Mouse (Mus musculus): ENCODE data around the gene 2210016L21Rik. TPM values are rescaled to one million over a fixed set of nuclear protein-coding genes. Genes with fewer than 3 reads are reported as not detected.

Gene 2210016L21Rik
- 10 to 100 TPM; 44.4 to 51.4 TPM for polyA plus RNA-seq (2017; shearing (Covaris generic))

DNA sequence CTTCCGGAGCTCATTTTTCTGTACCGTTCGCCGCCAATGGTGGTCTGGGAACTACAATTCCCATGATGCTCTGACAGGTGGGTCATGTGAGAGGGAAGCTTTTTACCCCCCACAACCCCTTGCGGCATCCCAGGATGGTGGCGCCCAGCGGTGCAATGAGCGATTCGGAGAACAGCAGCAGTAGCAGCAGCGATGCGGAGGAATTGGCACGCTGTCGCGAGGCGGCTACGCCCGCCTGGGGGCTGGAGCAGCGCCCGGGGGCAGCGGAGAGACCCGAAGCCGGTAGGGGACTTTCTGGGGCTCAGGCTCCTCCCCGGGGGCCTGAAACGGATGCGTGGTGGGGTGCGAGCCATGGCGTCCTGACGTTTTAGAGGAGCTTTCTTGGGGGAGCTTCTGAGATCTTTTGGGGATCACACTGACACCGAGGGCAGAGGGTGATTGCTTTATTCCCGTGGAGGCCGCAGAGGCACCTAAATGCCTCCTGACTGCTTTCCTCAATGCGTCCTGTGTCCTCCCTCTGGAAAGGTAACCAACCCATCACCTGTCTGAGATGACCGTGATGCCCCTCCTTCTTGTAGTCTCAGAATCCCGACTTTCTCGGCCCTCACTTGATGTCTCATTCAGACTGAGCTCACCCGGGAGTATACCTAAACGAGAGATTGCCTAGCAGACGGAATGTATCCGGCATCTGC is at the start of gene 2210016L21Rik:
2210016L21Rik (plus strand) TSS at position 85 of the 692 bp plus-strand sequence.

DNA sequence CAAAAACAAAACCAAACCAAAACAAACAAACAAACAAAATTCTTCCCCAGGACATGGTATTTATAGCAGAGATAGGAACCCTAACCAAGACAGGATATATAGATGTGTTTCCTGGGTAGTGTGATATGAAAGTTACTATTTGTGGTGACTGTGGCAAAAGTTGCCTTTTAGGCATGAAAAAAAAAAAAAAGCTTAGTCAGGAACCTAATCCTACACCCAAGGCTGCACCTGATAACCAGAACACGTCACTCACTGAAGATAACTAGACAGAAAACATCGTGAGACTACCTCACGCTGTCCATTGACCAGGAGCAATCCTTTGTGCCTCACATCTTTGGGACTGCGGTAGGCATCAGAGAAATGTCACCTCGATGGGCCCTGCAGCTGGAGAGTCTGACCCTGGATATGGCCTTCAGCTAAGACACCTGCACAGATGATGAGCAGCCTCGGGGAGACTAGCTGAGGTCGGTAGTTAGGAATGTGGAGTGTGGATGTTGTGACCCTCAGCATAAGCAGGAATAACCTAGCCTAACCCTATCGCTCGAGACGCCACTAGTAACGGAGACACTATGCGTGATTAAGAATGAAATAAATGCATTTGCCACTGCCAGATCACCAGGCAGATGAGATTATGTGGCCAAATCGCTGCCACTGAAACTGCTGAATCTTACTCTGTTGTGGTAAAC is 45.1 kb upstream of the 2210016L21Rik start, which contains the start of gene Oasl2:
Oasl2 (plus strand) TSS at position 249 of the 686 bp plus-strand sequence.

DNA sequence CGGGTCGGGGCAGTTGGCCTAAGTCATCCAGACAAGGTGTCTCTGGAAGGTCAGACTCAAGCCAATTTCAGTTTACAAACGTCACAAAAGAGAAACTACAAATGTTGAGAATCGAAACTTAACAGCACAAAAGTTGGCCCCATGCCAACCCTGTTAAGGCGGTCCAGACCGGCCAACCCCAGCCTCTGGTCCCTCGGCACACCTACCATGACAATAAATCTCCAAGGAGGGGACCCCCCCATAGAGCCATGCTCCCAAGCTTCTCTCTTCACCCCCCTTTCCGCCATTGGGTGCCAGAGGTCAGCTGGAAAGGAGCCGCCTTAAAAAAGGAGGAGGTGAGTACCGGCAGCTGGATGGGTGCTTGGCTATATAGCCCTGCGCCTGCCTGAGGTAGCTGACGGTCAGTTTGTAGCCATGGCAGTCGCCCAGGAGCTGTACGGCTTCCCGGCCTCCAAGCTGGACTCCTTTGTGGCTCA is 18.9 kb upstream of the 2210016L21Rik start, which contains the start of gene Oasl1:
Oasl1 (plus strand) TSS at position 243 of the 476 bp plus-strand sequence.

DNA sequence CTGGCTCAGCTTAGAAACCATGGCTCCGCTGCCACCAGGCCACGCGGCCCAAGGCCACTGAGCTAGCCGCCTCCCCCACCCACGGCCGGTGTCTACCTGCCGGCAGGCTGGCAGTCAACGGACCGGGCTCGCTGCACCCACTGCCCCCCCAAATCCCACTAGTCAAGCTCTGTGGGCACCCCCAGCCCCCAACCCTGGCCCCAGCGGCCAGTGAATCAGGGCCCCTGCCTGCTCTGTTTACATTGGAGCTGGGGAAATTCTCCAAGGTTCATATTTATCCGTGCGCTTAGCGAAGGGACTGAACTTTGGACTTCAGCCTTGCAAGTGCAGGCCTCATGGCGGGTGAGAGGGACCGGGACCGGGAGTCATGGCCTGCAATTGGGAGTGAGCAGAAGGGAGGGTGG is 28.9 kb downstream of the 2210016L21Rik start, which contains the start of gene Hnf1a:
Hnf1a (minus strand) TSS at position 271 of the 404 bp plus-strand sequence.

Other genes starting within 250 kb of the 2210016L21Rik start
- gene Tchp, start 234.4 kb upstream of the 2210016L21Rik start, polyA plus RNA-seq (2017; shearing (Covaris generic)) = 10 to 100 TPM; 19.1 to 21.0 TPM
- 100 to 1,000 TPM; 145 to 166 TPM for gene Ankrd13a, start 167.5 kb upstream of the 2210016L21Rik start, polyA plus RNA-seq (2017; shearing (Covaris generic))
- 100 to 1,000 TPM; 124 to 136 TPM for gene Git2, start 166.6 kb upstream of the 2210016L21Rik start, polyA plus RNA-seq (2017; shearing (Covaris generic))
- gene 1500011B03Rik, start 118.7 kb upstream of the 2210016L21Rik start, polyA plus RNA-seq (2017; shearing (Covaris generic)) = 10 to 100 TPM; 63.0 to 63.3 TPM
- gene 4930519G04Rik, start 88.5 kb upstream of the 2210016L21Rik start, polyA plus RNA-seq (2017; shearing (Covaris generic)) = 1 to 10 TPM in 1 of 2 experiments, under 1 TPM in 1; 0.16 to 1.2 TPM
- gene Gm9936, start 83.5 kb upstream of the 2210016L21Rik start, polyA plus RNA-seq (2017; shearing (Covaris generic)) = under 1 TPM in 1 of 2 experiments, not detected in 1; 0.33 TPM
- gene Oasl2, start 45.2 kb upstream of the 2210016L21Rik start, polyA plus RNA-seq (2017; shearing (Covaris generic)) = 10 to 100 TPM; 11.3 to 19.1 TPM
- gene Oasl1, start 18.9 kb upstream of the 2210016L21Rik start, polyA plus RNA-seq (2017; shearing (Covaris generic)) = 1 to 10 TPM; 4.0 to 7.8 TPM
- under 1 TPM in 1 of 2 experiments, not detected in 1; 0.11 TPM for gene Hnf1a, start 28.9 kb downstream of the 2210016L21Rik start, polyA plus RNA-seq (2017; shearing (Covaris generic))
- gene Sppl3, start 69.0 kb downstream of the 2210016L21Rik start, polyA plus RNA-seq (2017; shearing (Covaris generic)) = 10 to 100 TPM; 59.1 to 69.8 TPM
- gene Gm10401, start 156.1 kb downstream of the 2210016L21Rik start, polyA plus RNA-seq (2017; shearing (Covaris generic)) = 1 to 10 TPM in 1 of 2 experiments, not detected in 1; 4.3 TPM
- gene Acads, start 177.2 kb downstream of the 2210016L21Rik start, polyA plus RNA-seq (2017; shearing (Covaris generic)) = 10 to 100 TPM; 29.1 to 35.3 TPM
- 10 to 100 TPM; 55.6 to 59.5 TPM for gene Unc119b, start 192.8 kb downstream of the 2210016L21Rik start, polyA plus RNA-seq (2017; shearing (Covaris generic))
- gene Mlec, start 216.0 kb downstream of the 2210016L21Rik start, polyA plus RNA-seq (2017; shearing (Covaris generic)) = 10 to 100 TPM; 79.0 to 95.9 TPM

Data from inflammation-experienced regulatory T-cells (primary cell).